Mouse (Mus musculus): ENCODE measurements around the gene Uaca. TPM values are rescaled to one million over a fixed set of nuclear protein-coding genes. Genes with fewer than 3 reads are reported as not detected.
"Not testable (repeated sequence)": the region's sequence is repeated elsewhere in the genome, so short reads cannot be mapped to it uniquely, and the experiment has no call there.

The Uaca gene
- total and polyA plus RNA-seq, 2 experiments from 2014 or later, result 5.8 to 13.3 TPM

- WGBS, result 97% methylated on average over 5 of the region's 5 CpGs
- no peaks in the 10 kb centered on the region for H3K36me3 ChIP-seq (ENCODE audit: insufficient read depth, low read length)
- ATAC-seq (no peak), DNase-seq (ENCODE audit: low spot score) (no peak)
- TF ChIP-seq CTCF (IDR thresholded peaks at IDR 0.05; ENCODE audit: low read depth), result no peak
- H3K4me2 ChIP-seq (ENCODE audit: low read depth, low read length), result no peak overlapping the region
- no peaks in the 10 kb centered on the region for H3K9me3 ChIP-seq (ENCODE audit: low read length)
- no peak overlapping the region for H3K27ac ChIP-seq
- H3K27me3 ChIP-seq (ENCODE audit: insufficient read depth, low read length), result no peaks in the 10 kb centered on the region
- H3K4me1 ChIP-seq (ENCODE audit: insufficient read depth, low read length), result no peaks in the 10 kb centered on the region
- no peak overlapping the region for H3K9ac ChIP-seq (replicated peaks; ENCODE audit: low read length)
- no peak overlapping the region for H3K4me3 ChIP-seq (ENCODE audit: low read length)
Measured at GRCm38 (mm10) chr9:60802341-60802740, 8.0 kb downstream of the Uaca start.

- 93% methylated on average over 2 of the region's 2 CpGs for WGBS
- Histone ChIP-seq H3K4me3 (ENCODE audit: low read length) (no peak overlapping the region), H3K27me3 (ENCODE audit: insufficient read depth, low read length) (no peaks in the 10 kb centered on the region), H3K4me2 (ENCODE audit: low read depth, low read length) (no peak overlapping the region), H3K4me1 (ENCODE audit: insufficient read depth, low read length) (no peaks in the 10 kb centered on the region), H3K9ac (replicated peaks; ENCODE audit: low read length) (no peak overlapping the region), H3K9me3 (ENCODE audit: low read length) (no peaks in the 10 kb centered on the region), H3K27ac (no peak overlapping the region), H3K36me3 (ENCODE audit: insufficient read depth, low read length) (no peaks in the 10 kb centered on the region)
- no peak for TF ChIP-seq CTCF (IDR thresholded peaks at IDR 0.05; ENCODE audit: low read depth)
- DNase-seq (ENCODE audit: low spot score) (no peak), ATAC-seq (no peak)
Measured at GRCm38 (mm10) chr9:60806021-60806420, 11.7 kb downstream of the Uaca start.

GRCm38 (mm10) chr9:60807996-60808395 is 13.7 kb downstream of the Uaca start:
- Histone ChIP-seq H3K4me2 (ENCODE audit: low read depth, low read length) (no peak overlapping the region), H3K27me3 (ENCODE audit: insufficient read depth, low read length) (no peaks in the 10 kb centered on the region), H3K4me1 (ENCODE audit: insufficient read depth, low read length) (no peaks in the 10 kb centered on the region), H3K4me3 (ENCODE audit: low read length) (no peak overlapping the region), H3K9me3 (ENCODE audit: low read length) (no peaks in the 10 kb centered on the region), H3K9ac (replicated peaks; ENCODE audit: low read length) (no peak overlapping the region), H3K27ac (no peak overlapping the region), H3K36me3 (ENCODE audit: insufficient read depth, low read length) (no peaks in the 10 kb centered on the region)
- no peak for TF ChIP-seq CTCF (IDR thresholded peaks at IDR 0.05; ENCODE audit: low read depth)
- DNase-seq (ENCODE audit: low spot score), result no peak
- ATAC-seq, result no peak
- WGBS, result 94% methylated on average over 5 of the region's 5 CpGs

GRCm38 (mm10) chr9:60813139-60813880 is 19.0 kb downstream of the Uaca start:
- Histone ChIP-seq H3K4me2 (ENCODE audit: low read depth, low read length) (peak overlapping the region; percentile 25; the same call in 1 of the 2 replicates), H3K27ac (0 out of 2 replicates have a peak overlapping the region, but pooled peaks have one; percentile 26), H3K9me3 (ENCODE audit: low read length) (no peaks in the 10 kb centered on the region), H3K4me1 (ENCODE audit: insufficient read depth, low read length) (0 out of 2 replicates have a peak, but pooled peaks cover 6% of the 10 kb centered on the region), H3K27me3 (ENCODE audit: insufficient read depth, low read length) (no peaks in the 10 kb centered on the region), H3K9ac (replicated peaks; ENCODE audit: low read length) (no peak overlapping the region), H3K4me3 (ENCODE audit: low read length) (no peak overlapping the region), H3K36me3 (ENCODE audit: insufficient read depth, low read length) (no peaks in the 10 kb centered on the region)
- no peak for TF ChIP-seq CTCF (IDR thresholded peaks at IDR 0.05; ENCODE audit: low read depth)
- DNase-seq (ENCODE audit: low spot score), result peak; percentile 10
- no peak for ATAC-seq
- WGBS, result 18% methylated on average over 11 of the region's 11 CpGs

GRCm38 (mm10) chr9:60815502-60815901 is 21.2 kb downstream of the Uaca start:
- H3K36me3 ChIP-seq (ENCODE audit: insufficient read depth, low read length), result no peaks in the 10 kb centered on the region
- no peak overlapping the region for H3K4me2 ChIP-seq (ENCODE audit: low read depth, low read length)
- 0 out of 2 replicates have a peak, but pooled peaks cover 6% of the 10 kb centered on the region for H3K4me1 ChIP-seq (ENCODE audit: insufficient read depth, low read length)
- H3K27me3 ChIP-seq (ENCODE audit: insufficient read depth, low read length), result no peaks in the 10 kb centered on the region
- no peak for ATAC-seq
- H3K9ac ChIP-seq (replicated peaks; ENCODE audit: low read length), result no peak overlapping the region
- TF ChIP-seq CTCF (IDR thresholded peaks at IDR 0.05; ENCODE audit: low read depth), result no peak
- DNase-seq (ENCODE audit: low spot score), result no peak
- H3K9me3 ChIP-seq (ENCODE audit: low read length), result no peaks in the 10 kb centered on the region
- H3K27ac ChIP-seq, result no peak overlapping the region
- 82% methylated on average over 8 of the region's 8 CpGs for WGBS
- H3K4me3 ChIP-seq (ENCODE audit: low read length), result no peak overlapping the region

- Histone ChIP-seq H3K27ac (no peak overlapping the region), H3K4me1 (ENCODE audit: insufficient read depth, low read length) (0 out of 2 replicates have a peak, but pooled peaks cover 6% of the 10 kb centered on the region), H3K9me3 (ENCODE audit: low read length) (no peaks in the 10 kb centered on the region), H3K36me3 (ENCODE audit: insufficient read depth, low read length) (no peaks in the 10 kb centered on the region), H3K27me3 (ENCODE audit: insufficient read depth, low read length) (no peaks in the 10 kb centered on the region), H3K4me3 (ENCODE audit: low read length) (no peak overlapping the region), H3K9ac (replicated peaks; ENCODE audit: low read length) (no peak overlapping the region), H3K4me2 (ENCODE audit: low read depth, low read length) (no peak overlapping the region)
- TF ChIP-seq CTCF (IDR thresholded peaks at IDR 0.05; ENCODE audit: low read depth), result no peak
- no peak for DNase-seq (ENCODE audit: low spot score)
- WGBS, result 81% methylated on average over 5 of the region's 5 CpGs
- ATAC-seq, result no peak
Measured at GRCm38 (mm10) chr9:60817585-60817984, 23.2 kb downstream of the Uaca start.

GRCm38 (mm10) chr9:60818582-60818981 is 24.2 kb downstream of the Uaca start:
- 51% methylated on average over 7 of the region's 8 CpGs for WGBS
- not testable (repeated sequence) for H3K27ac ChIP-seq; H3K9ac ChIP-seq (replicated peaks; ENCODE audit: low read length); DNase-seq (ENCODE audit: low spot score); ATAC-seq; H3K4me2 ChIP-seq (ENCODE audit: low read depth, low read length); H3K4me1 ChIP-seq (ENCODE audit: insufficient read depth, low read length); H3K36me3 ChIP-seq (ENCODE audit: insufficient read depth, low read length); H3K4me3 ChIP-seq (ENCODE audit: low read length); H3K27me3 ChIP-seq (ENCODE audit: insufficient read depth, low read length); H3K9me3 ChIP-seq (ENCODE audit: low read length)

Measured in hindbrain, postnatal 0 days (tissue).